Mouse (Mus musculus): Measurements from ENCODE around the gene 2610001J05Rik. TPM values are rescaled to one million over a fixed set of nuclear protein-coding genes. Genes with fewer than 3 reads are reported as not detected.
"Not testable (repeated sequence)": the region's sequence is repeated elsewhere in the genome, so short reads cannot be mapped to it uniquely, and the experiment has no call there.

Gene 2610001J05Rik
- polyA plus RNA-seq, 1 experiment = 152 TPM

- H3K4me1 ChIP-seq (ENCODE audit: control insufficient read depth, insufficient read depth, low read length) = peaks cover 11% of the 10 kb centered on the region
- no peak overlapping the region for H3K4me3 ChIP-seq (ENCODE audit: insufficient read depth, low read length)
- TF ChIP-seq CTCF (IDR thresholded peaks at IDR 0.05; ENCODE audit: low read depth, low read length) (no peak), POLR2A (IDR thresholded peaks at IDR 0.05; ENCODE audit: borderline replicate concordance, low read depth, low read length) (no peak)
- H3K27ac ChIP-seq (ENCODE audit: insufficient read depth, low read depth, low read length) = peak overlapping the region; percentile 25; the same call in 1 of the 2 replicates
These were observed 10.7 kb downstream of the 2610001J05Rik start for GRCm38 (mm10) chr6:13860596-13860995.

- peaks cover 11% of the 10 kb centered on the region for H3K4me1 ChIP-seq (ENCODE audit: control insufficient read depth, insufficient read depth, low read length)
- H3K27ac ChIP-seq (ENCODE audit: insufficient read depth, low read depth, low read length) = peak overlapping the region; percentile 25
- no peak overlapping the region for H3K4me3 ChIP-seq (ENCODE audit: insufficient read depth, low read length)
- TF ChIP-seq CTCF (IDR thresholded peaks at IDR 0.05; ENCODE audit: low read depth, low read length) = no peak
- TF ChIP-seq POLR2A (IDR thresholded peaks at IDR 0.05; ENCODE audit: borderline replicate concordance, low read depth, low read length) = no peak
These were observed 11.3 kb downstream of the 2610001J05Rik start for GRCm38 (mm10) chr6:13859877-13860585.

- Histone ChIP-seq H3K4me3 (ENCODE audit: insufficient read depth, low read length) (no peak overlapping the region), H3K27ac (ENCODE audit: insufficient read depth, low read depth, low read length) (no peak overlapping the region)
These were observed 17.1 kb downstream of the 2610001J05Rik start for GRCm38 (mm10) chr6:13854230-13854629.

GRCm38 (mm10) chr6:13853244-13853643 is 18.1 kb downstream of the 2610001J05Rik start:
- TF ChIP-seq POLR2A (IDR thresholded peaks at IDR 0.05; ENCODE audit: borderline replicate concordance, low read depth, low read length) (no peak), CTCF (IDR thresholded peaks at IDR 0.05; ENCODE audit: low read depth, low read length) (no peak)

More at GRCm38 (mm10) chr6:13854230-13854629, 17.1 kb downstream of the 2610001J05Rik start:
- H3K4me1 ChIP-seq (ENCODE audit: control insufficient read depth, insufficient read depth, low read length) = peaks cover 5% of the 10 kb centered on the region; the same call in 1 of the 2 replicates
- TF ChIP-seq CTCF (IDR thresholded peaks at IDR 0.05; ENCODE audit: low read depth, low read length) (no peak), POLR2A (IDR thresholded peaks at IDR 0.05; ENCODE audit: borderline replicate concordance, low read depth, low read length) (no peak)

GRCm38 (mm10) chr6:13846031-13846430 is 25.3 kb downstream of the 2610001J05Rik start:
- H3K4me3 ChIP-seq (ENCODE audit: insufficient read depth, low read length); H3K4me1 ChIP-seq (ENCODE audit: control insufficient read depth, insufficient read depth, low read length); H3K27ac ChIP-seq (ENCODE audit: insufficient read depth, low read depth, low read length): not testable (repeated sequence)

More at GRCm38 (mm10) chr6:13853244-13853643, 18.1 kb downstream of the 2610001J05Rik start:
- Histone ChIP-seq H3K27ac (ENCODE audit: insufficient read depth, low read depth, low read length) (no peak overlapping the region), H3K4me1 (ENCODE audit: control insufficient read depth, insufficient read depth, low read length) (peaks cover 5% of the 10 kb centered on the region; the same call in 1 of the 2 replicates), H3K4me3 (ENCODE audit: insufficient read depth, low read length) (no peak overlapping the region)

GRCm38 (mm10) chr6:13839345-13840054 is 31.8 kb downstream of the 2610001J05Rik start, which contains the start of gene Gpr85:
Gene Gpr85, minus strand, starts transcription at chr6:13839942.
- Histone ChIP-seq H3K4me1 (ENCODE audit: control insufficient read depth, insufficient read depth, low read length) (peaks cover 8% of the 10 kb centered on the region), H3K4me3 (ENCODE audit: insufficient read depth, low read length) (peak within 1 kb of the TSS; percentile 65), H3K27ac (ENCODE audit: insufficient read depth, low read depth, low read length) (peak within 1 kb of the TSS; percentile 27)
- no peak for TF ChIP-seq POLR2A (IDR thresholded peaks at IDR 0.05; ENCODE audit: borderline replicate concordance, low read depth, low read length)
- TF ChIP-seq CTCF (IDR thresholded peaks at IDR 0.05; ENCODE audit: low read depth, low read length) = no peak

- TF ChIP-seq POLR2A (IDR thresholded peaks at IDR 0.05; ENCODE audit: borderline replicate concordance, low read depth, low read length) = no peak
- TF ChIP-seq CTCF (IDR thresholded peaks at IDR 0.05; ENCODE audit: low read depth, low read length) = no peak
- peaks cover 8% of the 10 kb centered on the region for H3K4me1 ChIP-seq (ENCODE audit: control insufficient read depth, insufficient read depth, low read length)
- peak overlapping the region; percentile 65 for H3K4me3 ChIP-seq (ENCODE audit: insufficient read depth, low read length)
- peak overlapping the region; percentile 27 for H3K27ac ChIP-seq (ENCODE audit: insufficient read depth, low read depth, low read length)
These were observed 32.5 kb downstream of the 2610001J05Rik start for GRCm38 (mm10) chr6:13838677-13839344.

GRCm38 (mm10) chr6:13837916-13838676 is 33.2 kb downstream of the 2610001J05Rik start:
- no peak overlapping the region for H3K27ac ChIP-seq (ENCODE audit: insufficient read depth, low read depth, low read length)

GRCm38 (mm10) chr6:13836967-13837570 is 34.2 kb downstream of the 2610001J05Rik start:
- Histone ChIP-seq H3K4me1 (ENCODE audit: control insufficient read depth, insufficient read depth, low read length) (peaks cover 8% of the 10 kb centered on the region), H3K4me3 (ENCODE audit: insufficient read depth, low read length) (no peak overlapping the region), H3K27ac (ENCODE audit: insufficient read depth, low read depth, low read length) (no peak overlapping the region)
- no peak for TF ChIP-seq CTCF (IDR thresholded peaks at IDR 0.05; ENCODE audit: low read depth, low read length)

More at GRCm38 (mm10) chr6:13837916-13838676, 33.2 kb downstream of the 2610001J05Rik start:
- Histone ChIP-seq H3K4me3 (ENCODE audit: insufficient read depth, low read length) (peak overlapping the region; percentile 65), H3K4me1 (ENCODE audit: control insufficient read depth, insufficient read depth, low read length) (peaks cover 8% of the 10 kb centered on the region)
- no peak for TF ChIP-seq CTCF (IDR thresholded peaks at IDR 0.05; ENCODE audit: low read depth, low read length)
- TF ChIP-seq POLR2A (IDR thresholded peaks at IDR 0.05; ENCODE audit: borderline replicate concordance, low read depth, low read length) = no peak

Measured in bone marrow macrophage, adult 2 months (primary cell).